Mouse (Mus musculus) thymus, postnatal 0 days (tissue): ENCODE measurements around the gene Pdcd6ip. TPM values are rescaled to one million over a fixed set of nuclear protein-coding genes. Genes with fewer than 3 reads are reported as not detected.
"Not testable (repeated sequence)": the region's sequence is repeated elsewhere in the genome, so short reads cannot be mapped to it uniquely, and the experiment has no call there.

Experiments used
- DNase-seq: peaks from one replicate; pipeline ENCODE4 v3.0.0-alpha.2; 2015; ENCODE audit warnings: low spot score
- polyA plus RNA-seq: library from polyadenylated mRNA; unstranded; fragments of >200 nt; fragmentation: Nextera tagmentation; extraction: Ambion mirVana; gene quantifications from 2 replicates; pipeline ENCODE4 v1.2.1, GENCODE M21; 2015

The Pdcd6ip gene
- polyA plus RNA-seq, 1 experiment from 2014 or later, result 84.8 TPM

GRCm38 (mm10) chr9:113701441-113702160 lies 6.5 kb downstream of the Pdcd6ip start:
- DNase-seq, result no peak

GRCm38 (mm10) chr9:113687461-113687860 lies 20.6 kb downstream of the Pdcd6ip start:
- DNase-seq, result no peak

GRCm38 (mm10) chr9:113673721-113674120 lies 34.3 kb downstream of the Pdcd6ip start:
- DNase-seq, result no peak

- no peak for DNase-seq
Observed at GRCm38 (mm10) chr9:113672352-113672751, 35.7 kb downstream of the Pdcd6ip start.

GRCm38 (mm10) chr9:113670857-113671106 lies 37.3 kb downstream of the Pdcd6ip start:
- no peak for DNase-seq

GRCm38 (mm10) chr9:113670105-113670856 lies 37.8 kb downstream of the Pdcd6ip start:
- DNase-seq, result no peak

GRCm38 (mm10) chr9:113663476-113663875 lies 44.6 kb downstream of the Pdcd6ip start:
- no peak for DNase-seq

GRCm38 (mm10) chr9:113657837-113658236 lies 50.2 kb downstream of the Pdcd6ip start:
- no peak for DNase-seq

- DNase-seq, result no peak
Observed at GRCm38 (mm10) chr9:113653571-113653970, 54.5 kb downstream of the Pdcd6ip start.

- no peak for DNase-seq
Observed at GRCm38 (mm10) chr9:113650787-113651186, 57.3 kb downstream of the Pdcd6ip start.

GRCm38 (mm10) chr9:113649211-113649610 lies 58.8 kb downstream of the Pdcd6ip start:
- DNase-seq, result not testable (repeated sequence)

- no peak for DNase-seq
Observed at GRCm38 (mm10) chr9:113645837-113646169, 62.3 kb downstream of the Pdcd6ip start.

GRCm38 (mm10) chr9:113645153-113645836 lies 62.8 kb downstream of the Pdcd6ip start:
- peak; percentile 63 for DNase-seq

- no peak for DNase-seq
Observed at GRCm38 (mm10) chr9:113644701-113645100, 63.4 kb downstream of the Pdcd6ip start.

- no peak for DNase-seq
Observed at GRCm38 (mm10) chr9:113644076-113644475, 64.0 kb downstream of the Pdcd6ip start.

- no peak for DNase-seq
Observed at GRCm38 (mm10) chr9:113643669-113644068, 64.4 kb downstream of the Pdcd6ip start.

- DNase-seq, result no peak
Observed at GRCm38 (mm10) chr9:113634986-113635385, 73.1 kb downstream of the Pdcd6ip start.

GRCm38 (mm10) chr9:113633168-113633744 lies 74.8 kb downstream of the Pdcd6ip start:
- no peak for DNase-seq

- DNase-seq, result no peak
Observed at GRCm38 (mm10) chr9:113632350-113633043, 75.6 kb downstream of the Pdcd6ip start.

- peak; percentile 21 for DNase-seq
Observed at GRCm38 (mm10) chr9:113629632-113630031, 78.4 kb downstream of the Pdcd6ip start.

- DNase-seq, result no peak
Observed at GRCm38 (mm10) chr9:113629191-113629590, 78.9 kb downstream of the Pdcd6ip start.

GRCm38 (mm10) chr9:113628780-113629179 lies 79.3 kb downstream of the Pdcd6ip start:
- no peak for DNase-seq
